Mouse (Mus musculus) CD8-positive naive resting alpha-beta T cell, adult 2 months (primary cell): Measurements from ENCODE around the gene Elmod3.

ENCODE experiments used
- DNase-seq, 2 experiments: peaks; one replicate each; pipeline ENCODE4 v3.0.0; 2022; ENCODE audit warnings: low read depth in 2 of 2, low spot score in 2 of 2

Gene Elmod3

DNA sequence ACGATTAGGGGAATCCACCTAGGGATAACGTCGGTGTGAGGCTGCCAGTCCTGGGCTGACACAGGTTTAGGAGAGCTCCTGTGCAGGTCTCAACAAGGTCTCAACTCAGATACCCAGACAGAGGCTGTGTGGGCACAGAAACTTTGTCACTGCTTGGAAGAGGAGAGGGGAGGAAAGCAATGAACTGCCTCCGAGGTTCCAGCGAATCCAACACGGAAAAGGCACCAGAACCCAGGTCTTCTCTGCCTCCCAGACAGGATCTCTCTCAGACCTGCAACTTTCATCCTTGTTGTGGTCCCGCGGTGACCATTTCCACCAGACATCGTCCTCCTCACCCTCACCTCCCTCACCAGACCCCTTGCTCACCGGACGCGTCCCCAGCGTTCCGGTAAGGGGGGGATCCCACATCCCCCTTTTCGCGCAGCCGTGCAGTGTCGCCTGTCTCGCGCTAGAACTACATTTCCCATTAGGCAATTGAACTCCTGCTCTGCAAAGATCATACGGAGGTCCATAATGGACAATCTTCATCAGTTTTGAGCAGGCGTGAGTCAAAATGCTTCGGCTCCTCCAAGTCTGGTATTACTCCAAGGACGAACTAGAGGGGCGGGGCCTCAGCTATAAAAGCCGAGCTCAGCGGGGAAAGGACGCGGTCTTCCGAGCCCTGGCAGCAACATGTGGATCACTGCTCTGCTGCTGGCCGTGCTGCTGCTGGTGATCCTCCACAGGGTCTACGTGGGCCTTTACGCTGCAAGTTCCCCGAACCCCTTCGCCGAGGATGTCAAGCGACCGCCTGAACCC, at the start of gene Elmod3, which contains the start of gene Retsat:
Gene Elmod3 (minus strand): TSS at position 458 of the 798 bp plus-strand sequence.
Gene Retsat (plus strand): TSS at position 520 of the 798 bp plus-strand sequence.
- peak; percentile 73 to 80 for DNase-seq

DNA sequence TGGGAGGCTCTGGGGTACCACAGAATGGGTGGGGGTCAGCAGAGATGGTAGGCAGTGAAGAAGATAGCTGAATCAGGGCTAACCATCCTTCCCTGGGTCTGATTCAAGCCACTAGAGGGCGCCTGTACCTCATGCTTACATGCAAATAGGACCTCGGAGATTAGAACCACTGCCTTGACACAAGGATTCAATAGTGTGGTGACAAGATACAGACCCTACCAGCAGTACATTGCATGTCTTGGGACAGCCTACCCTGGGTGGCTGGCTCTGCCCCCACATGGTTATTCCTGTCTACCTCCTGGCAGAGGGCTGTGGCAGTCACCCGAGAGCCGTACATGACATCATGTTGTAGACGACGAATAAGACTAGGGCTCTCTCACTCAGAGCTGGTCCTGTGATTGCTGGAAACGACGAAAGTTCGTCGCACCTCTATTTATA, 49.2 kb upstream of the Elmod3 start:
- DNase-seq, result peak; percentile 44 to 52

- DNase-seq, result no peak
Measured at GRCm38 (mm10) chr6:72645364-72645763, 47.2 kb upstream of the Elmod3 start.

- DNase-seq, result no peak
Measured at GRCm38 (mm10) chr6:72644576-72644975, 46.4 kb upstream of the Elmod3 start.

DNA sequence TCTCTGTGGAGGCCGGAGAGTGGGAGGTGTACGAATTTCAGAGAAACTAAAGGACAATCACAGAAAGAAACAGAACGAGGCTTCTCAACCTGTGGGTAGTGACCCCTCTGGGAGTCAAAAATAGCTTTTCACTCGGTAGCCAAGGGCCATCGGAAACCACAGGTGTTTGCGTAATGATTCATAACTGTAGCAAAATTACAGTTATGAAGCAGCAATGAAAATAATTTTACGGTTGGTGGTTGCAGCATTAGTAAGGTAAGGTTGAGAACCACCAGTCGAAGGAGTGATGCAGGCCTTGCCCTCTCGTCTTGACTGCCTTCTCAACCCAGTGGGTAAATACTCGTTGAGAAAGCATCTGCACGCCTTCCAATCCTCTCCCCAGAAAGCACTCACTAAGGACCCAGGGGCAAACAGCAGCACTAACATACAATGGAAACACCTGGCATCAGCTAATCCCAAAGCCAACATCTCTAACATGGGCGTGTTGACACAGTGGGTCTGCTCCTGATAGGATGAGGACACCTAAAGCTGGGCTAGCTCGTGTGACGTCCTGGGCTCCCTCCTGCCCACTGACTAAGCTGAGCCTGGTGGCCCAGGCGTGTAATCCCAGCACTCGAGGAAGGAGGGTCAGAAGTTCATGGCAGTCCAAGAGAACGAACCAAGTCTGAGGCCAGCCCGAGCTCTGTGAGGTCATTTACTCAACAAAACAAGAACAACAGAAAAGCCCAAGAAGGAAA, 43.2 kb upstream of the Elmod3 start:
- DNase-seq, result no peak

GRCm38 (mm10) chr6:72636940-72637339, 38.7 kb upstream of the Elmod3 start:
- no peak for DNase-seq

DNA sequence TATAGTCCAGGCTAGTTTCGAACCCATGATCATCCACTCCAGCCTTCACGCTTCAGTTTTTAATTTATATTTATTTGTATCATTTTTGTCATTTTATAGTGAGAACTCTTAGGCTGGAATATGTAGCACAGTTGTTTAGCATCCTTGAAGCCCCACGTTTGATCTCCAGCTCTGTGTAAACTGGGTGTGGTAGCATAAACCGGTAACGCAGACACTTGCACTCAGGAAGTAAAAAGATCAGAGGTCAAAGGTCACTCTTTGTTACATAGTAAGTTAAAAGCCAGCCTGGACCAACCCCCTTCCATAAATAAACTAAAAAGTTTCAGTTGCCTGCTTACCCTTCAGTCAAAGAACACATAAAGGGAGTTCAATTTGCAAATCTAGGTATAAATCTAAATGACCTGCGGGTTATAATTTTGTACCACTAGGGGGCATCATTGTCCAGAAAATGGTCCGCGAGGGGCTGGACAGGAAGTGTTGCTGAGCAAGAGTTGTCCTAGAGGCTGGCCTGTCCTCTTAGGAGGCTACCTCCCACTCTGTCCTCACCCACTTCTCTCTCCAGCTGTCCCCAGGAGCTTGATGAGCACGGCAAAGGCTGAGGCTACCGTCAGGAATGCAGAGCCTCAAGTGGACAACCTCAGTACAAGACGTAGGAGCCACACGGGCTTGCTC, 37.7 kb upstream of the Elmod3 start:
- peak; percentile 33 to 51 for DNase-seq

GRCm38 (mm10) chr6:72634311-72634710, 36.1 kb upstream of the Elmod3 start:
- peak; percentile 39 to 49 for DNase-seq

- no peak for DNase-seq
Measured at GRCm38 (mm10) chr6:72631700-72632099, 33.5 kb upstream of the Elmod3 start.

DNA sequence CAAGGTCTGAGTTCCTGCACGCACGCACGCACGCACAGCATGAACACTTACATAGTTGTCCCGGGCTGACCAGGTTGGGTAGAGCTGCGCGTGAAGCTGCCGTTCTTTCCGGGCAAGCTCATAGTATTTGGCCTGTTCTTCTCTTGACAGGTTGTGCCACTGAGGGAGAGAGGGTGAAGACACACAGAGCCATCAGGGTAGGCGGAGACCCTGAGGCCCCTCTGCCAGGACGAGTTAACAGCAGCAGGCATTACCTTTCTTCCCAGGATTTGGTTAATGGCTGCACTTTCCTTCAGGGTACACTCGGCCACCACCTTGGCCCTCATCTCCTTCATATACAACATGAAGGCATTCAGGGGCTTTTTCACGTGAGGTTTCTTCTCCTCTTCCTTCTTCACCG, 32.7 kb upstream of the Elmod3 start:
- DNase-seq, result no peak

- no peak for DNase-seq
Measured at GRCm38 (mm10) chr6:72630370-72630769, 32.2 kb upstream of the Elmod3 start.

GRCm38 (mm10) chr6:72627276-72627675, 29.1 kb upstream of the Elmod3 start:
- DNase-seq, result no peak

DNA sequence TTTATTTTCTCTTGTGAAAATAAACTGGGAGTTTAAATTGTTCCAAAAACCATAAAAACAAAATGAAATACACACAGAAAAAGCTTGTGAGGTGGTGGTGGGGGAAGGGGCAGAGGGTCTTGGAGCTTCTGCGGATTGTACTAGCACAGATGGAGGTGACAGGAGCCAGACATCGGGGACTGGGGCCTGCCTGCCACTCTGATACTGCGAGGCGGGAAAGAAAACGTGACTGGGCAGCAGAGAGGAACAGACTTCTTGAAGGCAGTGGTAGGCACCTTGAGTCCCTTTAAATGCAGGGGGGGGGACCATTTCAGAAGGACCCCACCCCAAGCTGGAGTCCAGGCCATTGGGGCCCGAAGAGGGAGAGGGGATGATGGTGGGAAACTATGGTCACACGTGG, 28.2 kb upstream of the Elmod3 start:
- DNase-seq, result no peak

DNA sequence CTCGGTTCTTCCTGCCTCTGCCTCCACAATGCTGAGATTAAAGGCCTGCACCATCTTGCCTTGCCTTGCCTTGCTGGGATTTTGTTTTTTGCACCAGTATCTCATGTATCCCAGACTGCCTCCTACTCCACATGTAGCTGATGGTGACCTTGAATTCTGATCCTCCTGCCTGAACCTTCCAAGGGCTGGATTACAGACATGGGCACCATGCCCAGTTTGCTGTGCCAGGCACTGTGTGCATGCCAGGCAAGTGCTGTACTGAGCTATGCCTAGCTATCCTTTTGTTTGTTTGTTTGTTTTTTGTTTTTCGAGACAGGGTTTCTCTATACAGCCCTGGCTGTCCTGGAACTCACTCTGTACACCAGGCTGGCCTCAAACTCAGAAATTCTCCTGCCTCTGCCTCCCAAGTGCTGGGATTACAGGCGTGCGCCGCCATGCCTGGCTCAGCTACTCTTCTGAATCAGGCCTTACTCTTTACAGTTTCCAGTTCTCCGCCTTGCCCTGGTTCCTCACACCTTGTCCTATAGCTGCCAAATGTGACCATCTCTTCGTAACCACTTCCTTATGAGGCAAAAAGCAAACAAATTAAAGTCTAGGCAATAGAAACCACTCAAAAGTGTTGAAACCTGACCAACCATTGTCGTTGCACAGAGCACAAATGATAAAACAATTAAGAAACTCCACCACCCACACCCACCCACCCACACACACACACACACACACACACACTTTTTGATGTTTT, 25.6 kb upstream of the Elmod3 start:
- no peak for DNase-seq

GRCm38 (mm10) chr6:72622917-72623316, 24.7 kb upstream of the Elmod3 start:
- DNase-seq, result no peak

DNA sequence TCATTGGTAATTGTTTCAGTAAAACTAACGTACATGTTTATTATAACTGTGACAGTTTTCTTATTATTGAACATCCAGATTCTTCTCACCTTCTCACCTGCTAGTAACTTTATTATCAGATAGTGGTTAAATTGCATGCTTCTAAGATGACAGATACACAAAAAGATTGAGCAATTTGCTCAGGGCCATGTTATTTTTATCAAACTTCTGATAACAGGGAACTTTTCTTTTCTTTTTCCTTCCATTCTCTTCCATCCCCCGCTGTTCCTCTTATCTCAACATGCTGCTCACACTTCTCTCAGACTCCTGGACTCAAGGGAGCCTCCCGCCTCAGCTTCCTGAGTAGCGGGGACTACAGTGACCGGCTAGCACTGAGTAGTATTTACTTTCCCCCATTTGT, 22.7 kb upstream of the Elmod3 start:
- DNase-seq, result no peak

DNA sequence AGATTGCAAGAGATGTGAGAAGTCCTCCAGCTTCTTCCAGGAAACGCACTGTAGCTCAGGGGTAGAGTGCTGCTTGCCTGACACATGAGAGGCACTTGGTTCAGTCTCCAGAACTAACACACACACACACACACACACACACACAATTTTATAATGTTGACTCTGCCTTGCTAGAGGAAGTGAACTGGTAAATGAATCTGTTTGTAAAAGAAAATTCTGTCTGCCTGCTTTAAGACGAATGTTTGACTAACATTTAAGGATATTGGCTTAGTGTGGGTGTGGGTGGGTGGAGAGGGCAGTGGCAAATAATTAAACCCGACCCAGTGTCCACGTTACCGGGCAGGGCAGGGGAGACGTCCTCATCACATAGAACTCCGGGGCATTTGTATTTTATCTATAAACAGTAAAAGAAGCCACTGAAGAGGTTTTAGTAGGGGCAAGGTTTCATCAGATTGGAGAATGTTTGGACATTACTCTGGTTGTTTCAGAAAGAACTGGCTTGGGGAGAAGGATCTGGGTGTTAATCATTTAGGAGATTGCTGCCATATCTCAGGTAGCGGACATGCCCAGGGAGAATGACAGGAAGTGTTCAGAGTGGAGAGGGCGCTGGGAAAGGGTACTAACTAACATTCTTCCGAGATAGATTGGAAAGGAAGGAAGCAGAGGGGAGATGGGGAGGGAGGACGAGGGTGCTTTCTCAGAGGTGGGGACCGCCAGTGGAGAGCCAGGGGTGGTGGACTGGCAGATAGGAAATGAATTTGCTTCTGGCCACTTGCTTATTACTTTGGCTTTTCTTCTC, 21.7 kb upstream of the Elmod3 start:
- DNase-seq, result no peak

DNA sequence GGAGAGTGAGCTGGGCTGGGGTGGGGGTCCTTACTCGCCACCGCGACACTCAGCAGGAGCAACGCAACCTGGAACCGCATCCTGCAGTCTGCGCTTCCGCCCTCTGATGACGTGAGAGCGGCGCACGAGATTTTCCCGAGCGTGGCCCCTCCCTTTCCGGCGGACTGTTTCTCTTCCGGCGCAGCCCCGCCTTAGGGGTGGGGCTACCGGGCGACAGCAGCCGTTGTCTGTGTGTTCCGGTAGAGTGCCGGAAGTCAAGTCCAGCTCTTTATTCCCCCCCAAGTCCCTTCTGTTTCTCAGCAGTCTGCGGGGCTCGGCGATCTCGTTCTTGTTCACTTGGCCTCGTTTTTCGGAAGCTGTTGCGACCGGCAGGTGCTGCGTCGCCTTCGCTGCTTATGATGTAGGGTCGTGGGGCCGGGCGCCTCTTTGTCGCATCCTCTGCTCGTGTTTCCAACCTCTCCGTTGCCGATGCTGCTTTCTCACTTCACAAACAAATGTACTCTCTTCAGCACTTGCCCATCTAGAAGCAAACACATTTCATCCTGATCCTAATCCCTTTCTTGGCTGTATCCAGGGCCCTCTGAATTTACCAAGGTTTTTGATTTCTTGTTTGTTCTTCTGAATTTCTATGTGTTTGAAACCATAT, 18.6 kb upstream of the Elmod3 start, which contains the start of gene Tgoln1:
Gene Tgoln1 (minus strand): TSS at position 358 of the 646 bp plus-strand sequence.
- peak; percentile 94 to 96 for DNase-seq

DNA sequence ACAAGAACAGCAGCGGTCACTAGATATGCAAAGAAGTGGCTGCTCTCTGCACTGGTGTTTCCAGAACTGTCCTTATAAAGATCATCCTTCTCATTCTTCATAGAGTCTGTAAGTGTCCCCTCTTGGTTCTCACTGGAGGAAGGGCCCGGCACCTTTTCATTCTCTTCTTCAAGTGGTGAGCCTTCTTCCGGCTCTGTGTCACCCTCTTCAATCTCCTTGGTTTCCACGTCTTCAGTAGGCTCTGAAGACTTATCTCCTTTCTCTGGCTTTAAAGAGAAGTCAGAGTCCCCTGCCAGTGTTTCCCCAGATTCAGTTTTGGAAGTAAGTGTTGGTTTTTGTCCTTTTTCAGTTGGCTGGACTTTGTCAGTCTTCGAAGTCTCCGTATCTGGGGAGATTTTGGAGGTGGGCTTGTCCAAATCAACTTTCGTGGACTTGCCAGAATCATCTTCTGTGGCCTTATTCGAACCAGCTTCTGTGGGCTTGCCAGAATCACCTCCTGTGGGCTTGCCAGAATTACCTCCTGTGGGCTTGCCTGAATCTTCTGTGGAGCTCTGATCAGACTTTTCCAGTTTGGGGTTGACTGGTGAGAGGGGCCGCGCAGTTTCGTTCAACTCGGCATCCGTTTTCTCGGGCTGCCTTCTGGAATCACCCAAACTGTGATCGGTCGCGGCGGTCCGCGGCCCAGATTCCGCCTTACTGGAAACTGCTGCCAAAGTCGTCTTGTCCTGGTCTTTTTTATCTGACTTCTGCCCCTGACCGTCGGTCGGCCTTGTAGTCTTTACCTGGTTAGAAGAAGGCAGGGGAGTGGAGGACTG, 17.6 kb upstream of the Elmod3 start:
- DNase-seq, result peak; percentile 23 to 28
